Mouse (Mus musculus) forebrain, embryonic 15.5 days (tissue): ENCODE measurements at regions not wholly inside any gene's neighbourhood (a gene's known extent, or its start where the extent isn't known, plus 50 kb on each side); places are given as distances from the start of the nearest gene placed in this dataset.

Experiments used
- ATAC-seq: fragments of 200-750 bp; cut with Nextera tagmentation; replicated peaks from 2 replicates; pipeline ENCODE4 v1.8.0; 2017; ENCODE audit warnings: mild to moderate bottlenecking, moderate TSS enrichment, moderate library complexity
- H3K27ac ChIP-seq: fragments of 300-500 bp; sonication (generic); replicated peaks from 2 replicates; pipeline ENCODE4 v1.5.1; 2015; ENCODE audit warnings: mild to moderate bottlenecking, inconsistent platforms
- H3K27me3 ChIP-seq: fragments of 300-500 bp; sonication (generic); 2 replicates; pipeline ENCODE4 v1.6.1; 2015; ENCODE audit warnings: inconsistent platforms
- H3K36me3 ChIP-seq: fragments of 300-500 bp; sonication (generic); 2 replicates; pipeline ENCODE4 v1.6.1; 2015; ENCODE audit warnings: mild to moderate bottlenecking, inconsistent platforms
- H3K4me1 ChIP-seq: fragments of 300-500 bp; sonication (generic); 2 replicates; pipeline ENCODE4 v1.6.1; 2015; ENCODE audit warnings: inconsistent platforms
- H3K4me2 ChIP-seq: fragments of 300-500 bp; sonication (generic); replicated peaks from 2 replicates; pipeline ENCODE4 v1.6.1; 2015; ENCODE audit warnings: mild to moderate bottlenecking, inconsistent platforms
- H3K4me3 ChIP-seq: fragments of 300-500 bp; sonication (generic); 2 replicates; pipeline ENCODE4 v1.5.1; 2015; ENCODE audit warnings: mild to moderate bottlenecking, inconsistent platforms
- H3K9ac ChIP-seq: fragments of 300-500 bp; sonication (generic); replicated peaks from 2 replicates; pipeline ENCODE4 v1.6.1; 2015; ENCODE audit warnings: mild to moderate bottlenecking, inconsistent platforms
- H3K9me3 ChIP-seq: fragments of 300-500 bp; sonication (generic); 2 replicates; pipeline ENCODE4 v1.6.1; 2016; ENCODE audit warnings: inconsistent platforms
- WGBS: fragments of 180-500 bp; shearing (Covaris S2); methylation state at CpG from one replicate; pipeline ENCODE4 v1.1.7; 2015; ENCODE audit warnings: mixed read lengths; 5-methylcytosine and 5-hydroxymethylcytosine counted together

- no peak overlapping the region for H3K27ac ChIP-seq
- 71% methylated on average over 5 of the region's 5 CpGs for WGBS
- H3K4me1 ChIP-seq: peaks cover 5% of the 10 kb centered on the region; the same call in 1 of the 2 replicates
- no peaks in the 10 kb centered on the region for H3K27me3 ChIP-seq
- no peak for ATAC-seq
- no peak overlapping the region for H3K4me2 ChIP-seq
- H3K36me3 ChIP-seq: no peaks in the 10 kb centered on the region
- no peak overlapping the region for H3K4me3 ChIP-seq
- H3K9ac ChIP-seq: no peak overlapping the region
- H3K9me3 ChIP-seq: no peaks in the 10 kb centered on the region
Observed at GRCm38 (mm10) chr6:94413987-94414360, 86.2 kb upstream of the Slc25a26 start.

- Histone ChIP-seq H3K4me1 (peaks cover 5% of the 10 kb centered on the region; the same call in 1 of the 2 replicates), H3K9ac (no peak overlapping the region), H3K36me3 (no peaks in the 10 kb centered on the region), H3K27ac (no peak overlapping the region), H3K4me3 (no peak overlapping the region), H3K9me3 (no peaks in the 10 kb centered on the region), H3K27me3 (no peaks in the 10 kb centered on the region), H3K4me2 (no peak overlapping the region)
- no peak for ATAC-seq
- 75% methylated on average over 10 of the region's 10 CpGs for WGBS
Observed at GRCm38 (mm10) chr6:94413297-94413986, 86.7 kb upstream of the Slc25a26 start.

- Histone ChIP-seq H3K9me3 (no peaks in the 10 kb centered on the region), H3K4me2 (no peak overlapping the region), H3K4me3 (no peak overlapping the region), H3K27ac (no peak overlapping the region), H3K9ac (no peak overlapping the region), H3K36me3 (no peaks in the 10 kb centered on the region), H3K27me3 (no peaks in the 10 kb centered on the region), H3K4me1 (peaks cover 5% of the 10 kb centered on the region; the same call in 1 of the 2 replicates)
- no peak for ATAC-seq
- WGBS: 83% methylated on average over 7 of the region's 7 CpGs
Observed at GRCm38 (mm10) chr6:94412341-94412740, 87.8 kb upstream of the Slc25a26 start.

- Histone ChIP-seq H3K9ac (no peak overlapping the region), H3K36me3 (no peaks in the 10 kb centered on the region), H3K4me3 (no peak overlapping the region), H3K27me3 (no peaks in the 10 kb centered on the region), H3K9me3 (no peaks in the 10 kb centered on the region), H3K4me1 (0 out of 2 replicates have a peak, but pooled peaks cover 2% of the 10 kb centered on the region), H3K4me2 (no peak overlapping the region), H3K27ac (no peak overlapping the region)
- WGBS: 37% methylated on average over 2 of the region's 2 CpGs
- no peak for ATAC-seq
Observed at GRCm38 (mm10) chr6:94410480-94410879, 89.7 kb upstream of the Slc25a26 start.

GRCm38 (mm10) chr6:94408996-94409395 lies 91.1 kb upstream of the Slc25a26 start:
- ATAC-seq: no peak
- H3K27ac ChIP-seq: no peak overlapping the region
- H3K4me1 ChIP-seq: 0 out of 2 replicates have a peak, but pooled peaks cover 2% of the 10 kb centered on the region
- H3K9me3 ChIP-seq: no peaks in the 10 kb centered on the region
- H3K36me3 ChIP-seq: no peaks in the 10 kb centered on the region
- WGBS: 87% methylated on average over 2 of the region's 2 CpGs
- no peak overlapping the region for H3K9ac ChIP-seq
- no peaks in the 10 kb centered on the region for H3K27me3 ChIP-seq
- no peak overlapping the region for H3K4me2 ChIP-seq
- no peak overlapping the region for H3K4me3 ChIP-seq

GRCm38 (mm10) chr6:94407751-94408150 lies 92.4 kb upstream of the Slc25a26 start:
- no peak overlapping the region for H3K9ac ChIP-seq
- H3K4me2 ChIP-seq: no peak overlapping the region
- no peak overlapping the region for H3K4me3 ChIP-seq
- 0 out of 2 replicates have a peak, but pooled peaks cover 2% of the 10 kb centered on the region for H3K4me1 ChIP-seq
- ATAC-seq: no peak; the same call in 1 of the 2 replicates
- no peaks in the 10 kb centered on the region for H3K27me3 ChIP-seq
- WGBS: 11% methylated on average over 4 of the region's 4 CpGs
- H3K36me3 ChIP-seq: no peaks in the 10 kb centered on the region
- no peak overlapping the region for H3K27ac ChIP-seq
- no peaks in the 10 kb centered on the region for H3K9me3 ChIP-seq

GRCm38 (mm10) chr6:94405371-94406076 lies 94.6 kb upstream of the Slc25a26 start:
- peaks cover 16% of the 10 kb centered on the region for H3K4me1 ChIP-seq
- H3K27me3 ChIP-seq: no peaks in the 10 kb centered on the region
- H3K36me3 ChIP-seq: no peaks in the 10 kb centered on the region
- H3K9me3 ChIP-seq: no peaks in the 10 kb centered on the region
- no peak overlapping the region for H3K27ac ChIP-seq
- H3K4me2 ChIP-seq: no peak overlapping the region
- H3K4me3 ChIP-seq: no peak overlapping the region
- H3K9ac ChIP-seq: no peak overlapping the region
- ATAC-seq: no peak
- WGBS: 91% methylated on average over 8 of the region's 8 CpGs

- 0 out of 2 replicates have a peak, but pooled peaks have one; percentile 3 for ATAC-seq
- Histone ChIP-seq H3K27me3 (no peaks in the 10 kb centered on the region), H3K4me3 (no peak overlapping the region), H3K4me2 (peak overlapping the region; percentile 57), H3K4me1 (peaks cover 18% of the 10 kb centered on the region), H3K36me3 (no peaks in the 10 kb centered on the region), H3K27ac (peak overlapping the region; percentile 72; the same call in 1 of the 2 replicates), H3K9ac (no peak overlapping the region), H3K9me3 (no peaks in the 10 kb centered on the region)
- 39% methylated on average over 9 of the region's 9 CpGs for WGBS
Observed at GRCm38 (mm10) chr6:94401617-94402481, 98.3 kb upstream of the Slc25a26 start.

GRCm38 (mm10) chr6:94401061-94401591 lies 99.0 kb upstream of the Slc25a26 start:
- ATAC-seq: peak; percentile 92
- H3K4me1 ChIP-seq: peaks cover 18% of the 10 kb centered on the region
- WGBS: 4% methylated on average over 14 of the region's 14 CpGs
- H3K9me3 ChIP-seq: no peaks in the 10 kb centered on the region
- H3K4me3 ChIP-seq: peak overlapping the region; percentile 29
- peak overlapping the region; percentile 57 for H3K4me2 ChIP-seq
- peak overlapping the region; percentile 28; the same call in 1 of the 2 replicates for H3K9ac ChIP-seq
- H3K36me3 ChIP-seq: no peaks in the 10 kb centered on the region
- H3K27ac ChIP-seq: peak overlapping the region; percentile 72
- H3K27me3 ChIP-seq: no peaks in the 10 kb centered on the region

- peak; percentile 86 for ATAC-seq
Observed at GRCm38 (mm10) chr6:94400471-94401051, 99.6 kb upstream of the Slc25a26 start.

GRCm38 (mm10) chr6:94391134-94391533 lies 107.4 kb upstream of the Magi1 start:
- Histone ChIP-seq H3K4me3 (no peak overlapping the region), H3K4me2 (no peak overlapping the region), H3K9ac (no peak overlapping the region), H3K4me1 (no peaks in the 10 kb centered on the region), H3K27ac (no peak overlapping the region), H3K36me3 (no peaks in the 10 kb centered on the region), H3K9me3 (no peaks in the 10 kb centered on the region), H3K27me3 (no peaks in the 10 kb centered on the region)
- 59% methylated on average over 5 of the region's 5 CpGs for WGBS
- ATAC-seq: no peak

More at GRCm38 (mm10) chr6:94400471-94401051, 99.6 kb upstream of the Slc25a26 start:
- Histone ChIP-seq H3K4me1 (peaks cover 18% of the 10 kb centered on the region), H3K9me3 (no peaks in the 10 kb centered on the region), H3K4me2 (peak overlapping the region; percentile 57), H3K27me3 (no peaks in the 10 kb centered on the region), H3K36me3 (no peaks in the 10 kb centered on the region), H3K4me3 (peak overlapping the region; percentile 29), H3K9ac (peak overlapping the region; percentile 28; the same call in 1 of the 2 replicates), H3K27ac (peak overlapping the region; percentile 72)
- 10% methylated on average over 13 of the region's 13 CpGs for WGBS
